Mouse (Mus musculus) kidney, postnatal 0 days (tissue): ENCODE results near the gene Ubtd1. TPM values are rescaled to one million over a fixed set of nuclear protein-coding genes. Genes with fewer than 3 reads are reported as not detected.

Experiments
- ATAC-seq: fragments of 200-750 bp; cut with Nextera tagmentation; replicated peaks from 2 replicates; pipeline ENCODE4 v1.8.0; 2017; ENCODE audit warnings: low read depth, moderate number of reproducible peaks, moderate TSS enrichment, moderate library complexity; ENCODE audit not compliant: low FRiP score
- DNase-seq: peaks from one replicate; pipeline ENCODE4 v3.0.0-alpha.2; 2016; ENCODE audit warnings: low spot score
- H3K27ac ChIP-seq: fragments of 300-500 bp; sonication (generic); 2 replicates; pipeline ENCODE4 v1.5.1; 2014; ENCODE audit warnings: mild to moderate bottlenecking
- H3K27me3 ChIP-seq: fragments of 300-500 bp; sonication (generic); 2 replicates; pipeline ENCODE4 v1.6.1; 2014; ENCODE audit warnings: low read length, mixed read lengths; ENCODE audit not compliant: insufficient read depth
- H3K36me3 ChIP-seq: fragments of 300-500 bp; sonication (generic); 2 replicates; pipeline ENCODE4 v1.6.1; 2014; ENCODE audit warnings: low read length, mixed read lengths; ENCODE audit not compliant: insufficient read depth
- H3K4me1 ChIP-seq: fragments of 300-500 bp; sonication (generic); replicated peaks from 2 replicates; pipeline ENCODE4 v1.6.1; 2014; ENCODE audit warnings: antibody characterized with exemption, low read length, mixed read lengths; ENCODE audit not compliant: insufficient read depth
- H3K4me2 ChIP-seq: fragments of 300-500 bp; sonication (generic); 2 replicates; pipeline ENCODE4 v1.6.1; 2014; ENCODE audit warnings: mild to moderate bottlenecking, low read length, moderate library complexity, mixed read lengths
- H3K4me3 ChIP-seq: fragments of 300-500 bp; sonication (generic); replicated peaks from 2 replicates; pipeline ENCODE4 v1.5.1; 2014; ENCODE audit warnings: low read depth, low read length
- H3K9ac ChIP-seq: fragments of 300-500 bp; sonication (generic); 2 replicates; pipeline ENCODE4 v1.6.1; 2014; ENCODE audit warnings: low read depth, low read length
- H3K9me3 ChIP-seq: fragments of 300-500 bp; sonication (generic); replicated peaks from 2 replicates; pipeline ENCODE4 v1.6.1; 2016; ENCODE audit warnings: low read length, inconsistent platforms, mixed read lengths
- CTCF ChIP-seq: IDR thresholded peaks from 2 replicates; pipeline ENCODE4 v1.5.1; 2016; ENCODE audit warnings: antibody characterized with exemption, low read depth, mild to moderate bottlenecking, moderate library complexity
- WGBS: fragments of 180-500 bp; shearing (Covaris S2); extraction: QIAGEN DNeasy Blood & Tissue Kit; methylation state at CpG from one replicate; pipeline ENCODE4 v1.1.7; 2014; 5-methylcytosine and 5-hydroxymethylcytosine counted together
- polyA plus RNA-seq: library from polyadenylated mRNA; unstranded; fragments of >200 nt; fragmentation: Nextera tagmentation; extraction: Ambion mirVana; gene quantifications from 2 replicates; pipeline ENCODE4 v1.2.1, GENCODE M21; 2015

Ubtd1 gene
- polyA plus RNA-seq, 1 experiment from 2014 or later = 36.6 TPM

DNA sequence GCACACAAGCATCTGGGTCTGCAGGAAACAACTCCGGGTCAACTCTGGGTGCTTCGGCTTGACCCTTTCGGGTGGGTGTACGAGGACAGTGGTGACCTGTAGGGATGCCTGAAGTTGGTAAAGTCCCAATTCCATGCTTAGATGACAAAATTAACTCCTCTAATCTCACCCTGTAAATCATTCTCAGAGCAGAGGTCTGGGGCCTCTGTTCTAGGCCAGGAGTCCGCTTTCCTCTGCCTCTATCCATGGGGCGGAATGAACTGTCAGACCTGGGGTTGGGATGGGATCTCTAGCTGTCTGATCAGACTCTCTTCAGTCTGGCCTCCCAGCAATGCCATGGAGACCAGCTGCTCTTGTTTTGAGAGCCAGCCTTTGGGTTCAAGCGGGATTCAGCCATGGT is 79.9 kb downstream of the Ubtd1 start:
- DNase-seq (no peak), ATAC-seq (peak; percentile 69; the same call in 1 of the 2 replicates)
- TF ChIP-seq CTCF = no peak
- no peaks in the 10 kb centered on the region for H3K4me1 ChIP-seq
- 79% methylated on average over 7 of the region's 7 CpGs for WGBS
- H3K27me3 ChIP-seq = no peaks in the 10 kb centered on the region
- H3K4me3 ChIP-seq = no peak overlapping the region
- H3K4me2 ChIP-seq = no peak overlapping the region
- H3K36me3 ChIP-seq = no peaks in the 10 kb centered on the region
- H3K9me3 ChIP-seq = no peaks in the 10 kb centered on the region
- no peak overlapping the region for H3K9ac ChIP-seq
- no peak overlapping the region for H3K27ac ChIP-seq

GRCm38 (mm10) chr19:42068441-42069240 is 87.1 kb downstream of the Ubtd1 start:
- 75% methylated on average over 11 of the region's 11 CpGs for WGBS
- Histone ChIP-seq H3K4me1 (0 out of 2 replicates have a peak, but pooled peaks cover 3% of the 10 kb centered on the region), H3K27ac (0 out of 2 replicates have a peak overlapping the region, but pooled peaks have one; percentile 6), H3K27me3 (no peaks in the 10 kb centered on the region), H3K4me2 (no peak overlapping the region), H3K36me3 (no peaks in the 10 kb centered on the region), H3K9ac (no peak overlapping the region), H3K9me3 (no peaks in the 10 kb centered on the region), H3K4me3 (no peak overlapping the region)
- no peak for ATAC-seq
- DNase-seq = no peak
- TF ChIP-seq CTCF = no peak

DNA sequence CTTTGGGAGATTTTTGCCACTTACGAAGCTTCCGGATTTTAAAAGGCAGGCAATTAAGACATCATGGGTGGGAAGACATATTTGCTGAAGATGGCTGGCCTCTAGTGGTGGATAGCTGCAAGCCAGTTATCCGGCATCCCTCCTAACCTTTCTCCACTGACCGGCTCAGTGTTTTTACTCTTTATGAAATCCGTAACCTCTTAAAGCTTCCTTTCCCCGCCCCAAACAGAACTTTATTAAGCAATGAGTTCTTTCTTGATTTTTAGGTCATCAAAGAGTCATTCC is 87.6 kb downstream of the Ubtd1 start:
- TF ChIP-seq CTCF = peak; percentile 80
- ATAC-seq = no peak
- 46% methylated on average over 6 of the region's 6 CpGs for WGBS
- no peak overlapping the region for H3K9ac ChIP-seq
- 0 out of 2 replicates have a peak, but pooled peaks cover 3% of the 10 kb centered on the region for H3K4me1 ChIP-seq
- no peak overlapping the region for H3K27ac ChIP-seq
- no peaks in the 10 kb centered on the region for H3K36me3 ChIP-seq
- no peak overlapping the region for H3K4me2 ChIP-seq
- DNase-seq = peak; percentile 84
- H3K4me3 ChIP-seq = no peak overlapping the region
- no peaks in the 10 kb centered on the region for H3K27me3 ChIP-seq
- no peaks in the 10 kb centered on the region for H3K9me3 ChIP-seq

GRCm38 (mm10) chr19:42071221-42071620 is 89.7 kb downstream of the Ubtd1 start:
- peak; percentile 46; the same call in 1 of the 2 replicates for TF ChIP-seq CTCF
- Histone ChIP-seq H3K27ac (peak overlapping the region; percentile 25; the same call in 1 of the 2 replicates), H3K4me2 (no peak overlapping the region), H3K9me3 (no peaks in the 10 kb centered on the region), H3K36me3 (0 out of 2 replicates have a peak, but pooled peaks cover 6% of the 10 kb centered on the region), H3K4me3 (no peak overlapping the region), H3K4me1 (0 out of 2 replicates have a peak, but pooled peaks cover 3% of the 10 kb centered on the region), H3K27me3 (no peaks in the 10 kb centered on the region), H3K9ac (no peak overlapping the region)
- no peak for DNase-seq
- no peak for ATAC-seq
- 76% methylated on average over 7 of the region's 7 CpGs for WGBS

DNA sequence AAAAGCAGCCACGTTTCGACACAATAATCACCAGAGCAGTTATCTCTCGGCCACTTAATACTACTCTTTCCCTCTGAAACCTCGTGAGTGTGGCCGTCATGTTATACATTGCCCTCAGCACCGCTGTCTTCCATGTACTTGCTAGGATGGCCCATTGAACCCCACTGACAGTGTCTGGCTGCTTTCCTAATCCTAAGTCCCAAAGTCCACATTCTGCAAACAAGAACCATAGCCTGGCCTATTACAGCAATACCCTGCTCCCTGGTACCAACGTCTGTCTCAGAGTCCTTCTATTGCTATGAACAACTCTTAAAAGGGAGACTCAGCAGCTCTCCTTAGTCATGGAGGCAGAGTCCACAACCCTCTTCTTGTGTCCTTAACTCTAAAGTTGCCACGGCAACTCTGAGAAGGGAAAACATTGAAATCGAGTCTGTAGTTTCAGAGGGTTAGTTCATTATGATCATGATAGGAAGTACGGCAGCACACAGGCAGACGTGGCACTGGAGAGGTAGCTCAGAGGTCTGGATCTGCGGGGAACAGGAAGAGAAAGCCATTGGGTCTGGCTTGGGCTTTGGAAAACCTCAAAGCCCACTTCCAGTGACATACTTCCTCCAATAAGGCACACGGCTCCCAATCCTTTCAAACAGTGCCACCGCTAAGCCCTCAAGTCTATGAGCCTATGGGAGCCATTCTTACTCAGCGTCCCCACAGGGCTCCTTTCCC is 90.5 kb downstream of the Ubtd1 start:
- Histone ChIP-seq H3K4me3 (no peak overlapping the region), H3K27me3 (no peaks in the 10 kb centered on the region), H3K36me3 (0 out of 2 replicates have a peak, but pooled peaks cover 6% of the 10 kb centered on the region), H3K9me3 (no peaks in the 10 kb centered on the region), H3K4me1 (0 out of 2 replicates have a peak, but pooled peaks cover 3% of the 10 kb centered on the region), H3K4me2 (no peak overlapping the region), H3K9ac (no peak overlapping the region), H3K27ac (peak overlapping the region; percentile 51; the same call in 1 of the 2 replicates)
- TF ChIP-seq CTCF = no peak
- WGBS = 83% methylated on average over 15 of the region's 15 CpGs
- ATAC-seq (peak; percentile 75), DNase-seq (peak; percentile 27)

DNA sequence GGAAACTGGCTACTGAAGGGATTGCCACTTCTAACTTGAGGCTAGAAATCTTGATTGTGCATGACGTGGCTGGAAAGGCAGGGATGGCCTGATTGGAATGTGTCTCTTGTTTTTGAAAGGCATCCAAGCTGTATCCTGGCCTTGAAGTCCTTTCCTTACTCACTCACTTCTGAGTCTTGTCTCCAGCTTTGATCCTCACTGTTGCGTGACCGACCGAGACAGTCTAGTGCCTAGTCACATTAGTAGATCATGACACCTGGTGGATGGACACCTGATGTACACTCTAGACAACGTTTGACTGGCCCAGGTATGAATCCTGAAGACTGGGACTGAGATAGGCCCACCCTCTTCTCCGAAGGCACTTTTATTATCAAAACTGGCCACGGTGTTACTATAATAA is 91.2 kb downstream of the Ubtd1 start:
- H3K4me2 ChIP-seq = no peak overlapping the region
- H3K9me3 ChIP-seq = no peaks in the 10 kb centered on the region
- 56% methylated on average over 7 of the region's 7 CpGs for WGBS
- no peaks in the 10 kb centered on the region for H3K27me3 ChIP-seq
- no peak overlapping the region for H3K4me3 ChIP-seq
- TF ChIP-seq CTCF = peak; percentile 62
- peak; percentile 55 for DNase-seq
- H3K9ac ChIP-seq = no peak overlapping the region
- 0 out of 2 replicates have a peak, but pooled peaks cover 3% of the 10 kb centered on the region for H3K4me1 ChIP-seq
- peak; percentile 70 for ATAC-seq
- H3K27ac ChIP-seq = peak overlapping the region; percentile 51; the same call in 1 of the 2 replicates
- H3K36me3 ChIP-seq = 0 out of 2 replicates have a peak, but pooled peaks cover 6% of the 10 kb centered on the region
